Mouse (Mus musculus): ENCODE measurements around the gene Klra3.
"Not testable (repeated sequence)": the region's sequence is repeated elsewhere in the genome, so short reads cannot be mapped to it uniquely, and the experiment has no call there.

The Klra3 gene

DNA sequence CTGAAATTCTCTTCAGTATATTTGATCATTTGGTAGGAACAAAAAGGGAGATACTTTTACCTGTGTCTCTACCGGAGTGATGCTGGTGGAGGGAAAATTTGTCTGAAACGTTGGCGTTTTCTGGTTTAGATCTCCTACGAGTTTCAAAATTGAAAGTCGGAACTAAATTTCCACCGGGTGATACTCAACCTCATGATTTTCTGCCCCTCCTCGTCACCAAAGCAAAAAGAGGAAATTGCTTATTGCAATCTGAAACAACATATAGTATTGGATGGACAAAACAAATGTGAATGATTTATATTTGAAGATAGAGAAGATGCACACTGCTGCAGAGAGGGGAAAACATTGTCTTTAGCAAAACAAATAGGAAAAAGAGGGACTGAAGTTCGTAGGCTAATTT is at the start of gene Klra3:
Gene Klra3 (minus strand): TSS at position 164 of the 400 bp plus-strand sequence.
- no peaks in the 10 kb centered on the region for H3K27me3 ChIP-seq (ENCODE audit: insufficient read depth, low read length)
- no peaks in the 10 kb centered on the region for H3K9me3 ChIP-seq (ENCODE audit: low read length)
- H3K4me1 ChIP-seq (replicated peaks; ENCODE audit: low read depth, low read length) = no peaks in the 10 kb centered on the region
- H3K4me3 ChIP-seq (replicated peaks; ENCODE audit: low read length) = no peak within 1 kb of the TSS
- TF ChIP-seq POU5F1 (IDR thresholded peaks at IDR 0.05; ENCODE audit: borderline replicate concordance, low read length) (no peak), CTCF (conservative IDR thresholded peaks at IDR 0.05; ENCODE audit: low read length) (no peak), NANOG (IDR thresholded peaks at IDR 0.05; ENCODE audit: borderline replicate concordance, low read length) (no peak)
- no peaks in the 10 kb centered on the region for H3K36me3 ChIP-seq (ENCODE audit: insufficient read depth, low read length)

DNA sequence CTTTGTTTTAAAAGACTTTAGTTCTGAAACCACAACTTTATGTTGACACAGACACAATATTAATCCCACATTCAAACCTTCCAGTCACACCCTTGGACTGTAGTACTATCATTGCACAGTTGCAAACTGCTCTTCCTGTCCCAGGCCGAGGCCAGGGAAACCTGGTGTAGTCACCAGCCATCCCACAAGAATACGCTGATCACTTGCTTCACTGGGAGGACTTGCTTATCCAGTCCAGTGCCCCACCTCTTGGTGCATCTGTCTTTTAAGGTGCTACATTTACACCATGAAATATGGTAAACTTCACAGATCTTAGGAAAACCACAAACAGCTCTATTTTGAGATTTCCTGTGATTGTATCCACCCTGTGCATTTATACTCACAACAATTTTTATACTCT is 49.4 kb upstream of the Klra3 start, which contains the start of gene Klra1:
Gene Klra1 (minus strand): TSS at position 125 of the 400 bp plus-strand sequence.
- Histone ChIP-seq H3K27me3 (ENCODE audit: insufficient read depth, low read length) (no peaks in the 10 kb centered on the region), H3K4me3 (replicated peaks; ENCODE audit: low read length) (no peak within 1 kb of the TSS), H3K36me3 (ENCODE audit: insufficient read depth, low read length) (no peaks in the 10 kb centered on the region), H3K4me1 (replicated peaks; ENCODE audit: low read depth, low read length) (no peaks in the 10 kb centered on the region), H3K9me3 (ENCODE audit: low read length) (no peaks in the 10 kb centered on the region)
- no peak for TF ChIP-seq POU5F1 (IDR thresholded peaks at IDR 0.05; ENCODE audit: borderline replicate concordance, low read length)
- no peak for TF ChIP-seq NANOG (IDR thresholded peaks at IDR 0.05; ENCODE audit: borderline replicate concordance, low read length)
- TF ChIP-seq CTCF (conservative IDR thresholded peaks at IDR 0.05; ENCODE audit: low read length) = no peak

DNA sequence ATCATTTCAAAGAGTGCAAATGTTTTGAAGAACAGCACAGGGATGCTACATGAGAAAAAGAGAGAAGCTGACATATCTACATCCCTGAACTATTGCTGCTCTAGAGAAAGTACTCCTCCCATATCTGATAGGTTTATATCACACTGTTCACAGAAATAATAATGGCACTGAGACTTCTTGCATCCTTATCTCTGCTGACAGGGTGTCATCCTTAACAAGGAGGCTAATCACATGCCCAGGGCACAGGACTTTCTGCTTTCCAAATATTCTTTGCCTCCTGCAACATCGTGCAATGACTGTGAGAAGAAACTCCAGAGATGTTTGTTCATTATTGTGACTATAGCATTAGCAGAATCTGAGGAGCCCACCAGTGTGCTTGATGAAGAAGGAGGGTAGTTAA is 48.4 kb upstream of the Klra3 start:
- H3K36me3 ChIP-seq (ENCODE audit: insufficient read depth, low read length) = no peaks in the 10 kb centered on the region
- TF ChIP-seq POU5F1 (IDR thresholded peaks at IDR 0.05; ENCODE audit: borderline replicate concordance, low read length) (no peak), CTCF (conservative IDR thresholded peaks at IDR 0.05; ENCODE audit: low read length) (no peak)
- H3K27me3 ChIP-seq (ENCODE audit: insufficient read depth, low read length) = no peaks in the 10 kb centered on the region

DNA sequence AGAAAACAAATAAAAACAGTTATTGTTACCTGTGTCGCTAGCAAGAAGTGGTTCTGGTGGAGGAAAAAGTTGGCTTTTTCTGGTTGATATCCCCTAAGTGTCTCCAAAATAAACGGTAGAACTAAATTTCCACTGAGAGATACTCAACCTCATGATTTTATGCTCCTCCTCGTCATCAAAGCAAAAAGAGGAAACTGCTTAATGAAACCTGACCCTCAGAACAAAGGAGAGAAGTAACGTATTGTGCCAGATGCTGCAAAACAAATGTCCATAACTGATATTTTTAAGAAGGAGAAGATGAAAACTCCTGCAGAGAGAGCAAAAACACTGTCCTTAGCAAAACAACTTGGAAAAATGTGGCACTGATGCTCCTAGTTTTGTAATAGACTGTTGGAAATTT is 45.0 kb upstream of the Klra3 start:
- H3K4me1 ChIP-seq (replicated peaks; ENCODE audit: low read depth, low read length) = no peaks in the 10 kb centered on the region
- no peaks in the 10 kb centered on the region for H3K36me3 ChIP-seq (ENCODE audit: insufficient read depth, low read length)
- H3K4me3 ChIP-seq (replicated peaks; ENCODE audit: low read length) = no peak overlapping the region
- TF ChIP-seq POU5F1 (IDR thresholded peaks at IDR 0.05; ENCODE audit: borderline replicate concordance, low read length) = no peak
- no peak for TF ChIP-seq NANOG (IDR thresholded peaks at IDR 0.05; ENCODE audit: borderline replicate concordance, low read length)
- TF ChIP-seq CTCF (conservative IDR thresholded peaks at IDR 0.05; ENCODE audit: low read length) = no peak
- no peaks in the 10 kb centered on the region for H3K27me3 ChIP-seq (ENCODE audit: insufficient read depth, low read length)
- no peaks in the 10 kb centered on the region for H3K9me3 ChIP-seq (ENCODE audit: low read length)

More for the DNA sequence above, 48.4 kb upstream of the Klra3 start:
- Histone ChIP-seq H3K9me3 (ENCODE audit: low read length) (no peaks in the 10 kb centered on the region), H3K4me3 (replicated peaks; ENCODE audit: low read length) (no peak overlapping the region), H3K4me1 (replicated peaks; ENCODE audit: low read depth, low read length) (no peaks in the 10 kb centered on the region)

DNA sequence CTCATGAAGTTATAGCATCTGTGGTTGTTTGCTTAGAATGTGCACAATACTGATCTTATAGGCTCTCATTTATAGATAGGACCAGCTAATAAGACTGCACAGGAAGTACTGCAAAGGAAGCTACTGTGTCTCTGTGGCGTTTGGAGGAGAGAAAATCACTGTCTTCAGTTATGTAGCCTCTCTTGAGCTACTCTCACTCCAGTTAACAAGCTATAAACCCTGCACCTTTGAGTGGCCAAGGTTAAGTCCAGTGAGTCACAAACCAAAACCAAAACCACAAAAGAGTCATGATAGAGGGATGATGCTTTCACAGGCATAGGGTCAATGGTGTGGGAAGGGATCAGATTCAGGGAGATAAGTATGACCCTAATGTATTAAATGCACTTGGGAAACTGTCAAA is 8.0 kb upstream of the Klra3 start:
- not testable (repeated sequence) for H3K36me3 ChIP-seq (ENCODE audit: insufficient read depth, low read length); H3K9me3 ChIP-seq (ENCODE audit: low read length); H3K4me3 ChIP-seq (replicated peaks; ENCODE audit: low read length); H3K27me3 ChIP-seq (ENCODE audit: insufficient read depth, low read length); H3K4me1 ChIP-seq (replicated peaks; ENCODE audit: low read depth, low read length)

DNA sequence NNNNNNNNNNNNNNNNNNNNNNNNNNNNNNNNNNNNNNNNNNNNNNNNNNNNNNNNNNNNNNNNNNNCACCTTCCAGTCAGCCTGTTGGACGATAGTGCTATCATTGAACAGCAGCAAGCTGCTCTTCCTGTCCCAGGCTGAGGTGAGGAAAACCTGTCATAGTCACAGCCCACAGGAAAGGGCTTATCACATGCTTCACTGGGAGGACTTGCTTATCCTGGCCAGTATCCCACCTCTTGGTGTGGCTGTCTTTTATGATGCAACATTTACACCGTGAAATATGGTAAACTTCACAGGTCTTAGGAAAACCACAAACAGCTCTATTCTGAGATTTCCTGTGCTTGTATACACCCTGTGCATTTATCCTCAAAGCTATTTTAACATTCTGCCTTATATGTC is 4.6 kb upstream of the Klra3 start:
- H3K27me3 ChIP-seq (ENCODE audit: insufficient read depth, low read length); H3K4me1 ChIP-seq (replicated peaks; ENCODE audit: low read depth, low read length); H3K36me3 ChIP-seq (ENCODE audit: insufficient read depth, low read length); H3K9me3 ChIP-seq (ENCODE audit: low read length); H3K4me3 ChIP-seq (replicated peaks; ENCODE audit: low read length): not testable (repeated sequence)

DNA sequence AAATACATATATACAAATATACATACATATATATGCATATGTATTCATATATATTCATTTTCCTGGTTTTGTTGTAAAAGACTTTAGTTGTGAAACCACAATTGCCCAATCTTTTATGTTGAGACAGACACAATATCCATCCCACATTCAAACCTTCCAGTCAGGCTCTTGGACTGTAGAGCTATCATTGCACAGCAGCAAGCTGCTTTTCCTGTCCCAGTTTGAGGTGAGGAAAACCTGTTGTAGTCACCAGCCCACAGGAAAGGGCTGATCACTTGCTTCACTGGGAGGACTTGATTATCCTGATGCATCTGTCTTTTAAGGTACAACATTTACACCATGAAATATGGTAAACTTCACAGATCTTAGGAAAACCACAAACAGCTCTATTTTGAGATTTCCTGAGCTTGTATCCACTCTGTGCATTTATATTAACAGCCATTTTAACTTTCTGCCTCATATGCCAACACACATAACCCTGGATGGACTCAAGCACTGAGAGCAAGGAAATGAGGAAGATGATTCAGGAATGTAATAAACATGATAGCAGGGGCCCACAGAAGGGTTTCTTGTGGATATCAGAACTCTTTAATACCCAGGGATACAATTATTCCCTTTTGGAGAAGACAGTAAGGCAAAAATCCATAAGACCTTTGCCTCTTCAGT is 49.3 kb downstream of the Klra3 start:
- H3K4me1 ChIP-seq (replicated peaks; ENCODE audit: low read depth, low read length) = no peaks in the 10 kb centered on the region
- no peak overlapping the region for H3K4me3 ChIP-seq (replicated peaks; ENCODE audit: low read length)
- no peaks in the 10 kb centered on the region for H3K9me3 ChIP-seq (ENCODE audit: low read length)
- no peak for TF ChIP-seq CTCF (conservative IDR thresholded peaks at IDR 0.05; ENCODE audit: low read length)
- no peak for TF ChIP-seq POU5F1 (IDR thresholded peaks at IDR 0.05; ENCODE audit: borderline replicate concordance, low read length)
- H3K36me3 ChIP-seq (ENCODE audit: insufficient read depth, low read length) = no peaks in the 10 kb centered on the region
- H3K27me3 ChIP-seq (ENCODE audit: insufficient read depth, low read length) = no peaks in the 10 kb centered on the region

DNA sequence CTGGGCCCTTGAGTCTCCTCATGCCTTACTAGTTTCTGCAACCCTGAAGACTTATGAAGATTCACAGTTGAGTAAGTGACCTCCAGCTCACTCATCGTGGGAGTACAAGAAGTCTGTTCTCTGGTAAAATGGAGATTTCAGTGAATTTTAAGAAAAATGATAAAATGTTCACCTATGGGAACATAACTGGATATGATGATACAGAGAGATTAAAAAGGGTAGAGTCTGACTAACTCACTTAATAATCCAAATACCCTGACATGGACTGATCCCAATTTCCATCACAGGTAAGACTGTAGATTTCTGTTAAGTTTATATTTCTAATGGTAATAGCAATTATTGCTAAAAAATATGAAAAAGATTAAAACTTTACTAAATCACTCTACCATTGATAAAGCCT is 55.5 kb downstream of the Klra3 start, which contains the start of gene Klra10:
Gene Klra10 (minus strand): TSS at position 101 of the 400 bp plus-strand sequence.
- H3K9me3 ChIP-seq (ENCODE audit: low read length); H3K4me1 ChIP-seq (replicated peaks; ENCODE audit: low read depth, low read length); H3K27me3 ChIP-seq (ENCODE audit: insufficient read depth, low read length); H3K4me3 ChIP-seq (replicated peaks; ENCODE audit: low read length); H3K36me3 ChIP-seq (ENCODE audit: insufficient read depth, low read length): not testable (repeated sequence)
